Mouse (Mus musculus): ENCODE results near the gene Tbx2.

DNA sequence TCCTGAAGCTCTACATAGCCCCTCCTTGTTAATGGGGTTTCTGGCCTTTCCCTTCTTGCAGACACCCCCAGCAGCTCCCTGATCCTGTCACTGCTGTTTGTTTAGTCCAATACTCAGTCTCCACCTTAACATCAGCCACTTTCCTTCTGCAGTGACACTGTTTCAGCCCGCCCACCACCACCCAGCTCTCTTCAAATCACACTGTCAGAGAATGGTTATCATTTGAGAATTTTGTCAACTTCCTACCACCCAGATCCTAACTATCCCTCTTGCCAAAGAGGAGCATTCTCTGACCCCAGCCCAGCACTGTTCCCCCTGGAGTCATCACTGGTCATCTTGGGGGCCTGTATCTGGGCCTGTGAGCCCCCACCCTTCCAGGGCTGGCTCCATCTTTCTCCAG, 26.6 kb upstream of the Tbx2 start:
- TF ChIP-seq CTCF (conservative IDR thresholded peaks at IDR 0.05 in 1 of 2, IDR thresholded peaks at IDR 0.05 in 1 of 2; ENCODE audit: low read depth in 2 of 2, low read length in 2 of 2) (no peak), POLR2A (IDR thresholded peaks at IDR 0.05; ENCODE audit: low read depth, low read length) (no peak), KAT2A (IDR thresholded peaks at IDR 0.05; ENCODE audit: insufficient replicate concordance, low read length) (no peak), USF1 (IDR thresholded peaks at IDR 0.05; ENCODE audit: low read depth, low read length) (no peak)
